Mouse (Mus musculus) midbrain, embryonic 16.5 days (tissue): ENCODE results near the gene Tmprss9. TPM values are rescaled to one million over a fixed set of nuclear protein-coding genes. Genes with fewer than 3 reads are reported as not detected.

ENCODE experiments used
- ATAC-seq: fragments of 200-750 bp; cut with Nextera tagmentation; 2 replicates; pipeline ENCODE4 v1.8.0; 2017; ENCODE audit warnings: moderate TSS enrichment
- H3K27ac ChIP-seq: fragments of 300-500 bp; sonication (generic); 2 replicates; pipeline ENCODE4 v1.5.1; 2014; ENCODE audit warnings: mild to moderate bottlenecking, low read length, mixed read lengths
- H3K27me3 ChIP-seq: fragments of 300-500 bp; sonication (generic); 2 replicates; pipeline ENCODE4 v1.6.1; 2014; ENCODE audit warnings: low read depth, low read length, mixed read lengths; ENCODE audit not compliant: control insufficient read depth, insufficient read depth
- H3K36me3 ChIP-seq: fragments of 300-500 bp; sonication (generic); 2 replicates; pipeline ENCODE4 v1.6.1; 2014; ENCODE audit warnings: mild to moderate bottlenecking, low read length, moderate library complexity, mixed read lengths; ENCODE audit not compliant: control insufficient read depth, insufficient read depth
- H3K4me1 ChIP-seq: fragments of 300-500 bp; sonication (generic); 2 replicates; pipeline ENCODE4 v1.6.1; 2014; ENCODE audit warnings: mild to moderate bottlenecking, low read length, mixed read lengths; ENCODE audit not compliant: control insufficient read depth, insufficient read depth
- H3K4me2 ChIP-seq: fragments of 300-500 bp; sonication (generic); 2 replicates; pipeline ENCODE4 v1.6.1; 2014; ENCODE audit warnings: mild to moderate bottlenecking, low read length, mixed read lengths
- H3K4me3 ChIP-seq: fragments of 300-500 bp; sonication (generic); 2 replicates; pipeline ENCODE4 v1.5.1; 2014; ENCODE audit warnings: low read depth, mild to moderate bottlenecking, low read length, moderate library complexity, mixed read lengths
- H3K9ac ChIP-seq: fragments of 300-500 bp; sonication (generic); 2 replicates; pipeline ENCODE4 v1.6.1; 2014; ENCODE audit warnings: low read depth, low read length, mixed read lengths
- H3K9me3 ChIP-seq: fragments of 300-500 bp; sonication (generic); replicated peaks from 2 replicates; pipeline ENCODE4 v1.6.1; 2014; ENCODE audit warnings: mild to moderate bottlenecking, low read length, mixed read lengths; ENCODE audit not compliant: control insufficient read depth, poor library complexity, severe bottlenecking
- WGBS: fragments of 180-500 bp; shearing (Covaris S2); extraction: QIAGEN DNeasy Blood & Tissue Kit; methylation state at CpG from one replicate; pipeline ENCODE4 v1.1.7; 2014; 5-methylcytosine and 5-hydroxymethylcytosine counted together
- polyA plus RNA-seq: library from polyadenylated mRNA; unstranded; fragments of >200 nt; fragmentation: Nextera tagmentation; extraction: Ambion mirVana; gene quantifications from 2 replicates; pipeline ENCODE4 v1.2.1, GENCODE M21; 2015

The Tmprss9 gene
- polyA plus RNA-seq, 1 experiment from 2014 or later: 0.10 TPM

DNA sequence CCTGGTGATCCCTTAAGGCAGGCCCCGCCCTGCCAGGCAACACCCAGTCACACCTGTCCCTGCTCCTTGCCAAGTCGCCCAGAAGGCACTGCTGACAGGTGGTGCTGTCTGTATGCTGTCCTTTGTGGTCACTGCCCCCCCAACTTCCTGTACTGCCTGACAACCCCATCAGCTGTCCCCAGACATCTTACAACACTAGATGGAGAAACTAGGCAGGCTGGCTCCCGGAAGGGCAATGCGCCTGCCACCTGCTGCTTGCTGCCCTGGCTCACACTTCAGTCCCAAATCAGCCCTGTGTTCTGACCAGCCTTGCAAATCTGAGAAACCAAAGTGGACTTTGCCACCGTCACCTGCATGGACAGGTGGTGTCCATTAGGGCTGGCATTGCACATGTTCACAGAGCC, 42.6 kb downstream of the Tmprss9 start:
- WGBS: 94% methylated on average over 5 of the region's 5 CpGs
- peaks cover 15% of the 10 kb centered on the region for H3K36me3 ChIP-seq

DNA sequence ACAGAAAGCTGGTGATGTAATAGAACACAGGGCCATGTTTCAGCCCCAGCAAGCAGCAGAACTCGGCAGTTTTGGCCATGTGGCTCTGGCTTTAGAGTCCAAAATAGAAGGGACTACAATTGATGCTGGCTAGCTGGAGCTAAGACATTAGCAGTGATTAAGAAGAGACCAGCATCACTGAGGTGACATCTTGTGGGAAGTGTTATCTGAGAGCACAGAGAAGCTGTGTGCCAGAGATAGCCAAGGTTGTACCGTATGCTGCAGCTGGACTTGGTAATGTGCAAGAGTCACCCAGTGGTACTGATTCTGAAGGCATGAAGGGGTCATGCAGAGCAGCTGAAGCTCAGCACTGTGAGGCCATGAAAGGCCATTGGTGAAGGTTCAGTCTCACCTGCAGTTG, 43.6 kb downstream of the Tmprss9 start:
- WGBS: 88% methylated on average over 2 of the region's 2 CpGs
- H3K4me3 ChIP-seq: no peak overlapping the region
- no peak for ATAC-seq

More for the DNA sequence above, 42.6 kb downstream of the Tmprss9 start:
- no peak overlapping the region for H3K4me3 ChIP-seq
- no peak for ATAC-seq
- H3K4me1 ChIP-seq: peaks cover 17% of the 10 kb centered on the region
- no peak overlapping the region for H3K4me2 ChIP-seq
- no peak overlapping the region for H3K9ac ChIP-seq
- H3K27me3 ChIP-seq: no peaks in the 10 kb centered on the region
- H3K27ac ChIP-seq: no peak overlapping the region
- H3K9me3 ChIP-seq: no peaks in the 10 kb centered on the region

DNA sequence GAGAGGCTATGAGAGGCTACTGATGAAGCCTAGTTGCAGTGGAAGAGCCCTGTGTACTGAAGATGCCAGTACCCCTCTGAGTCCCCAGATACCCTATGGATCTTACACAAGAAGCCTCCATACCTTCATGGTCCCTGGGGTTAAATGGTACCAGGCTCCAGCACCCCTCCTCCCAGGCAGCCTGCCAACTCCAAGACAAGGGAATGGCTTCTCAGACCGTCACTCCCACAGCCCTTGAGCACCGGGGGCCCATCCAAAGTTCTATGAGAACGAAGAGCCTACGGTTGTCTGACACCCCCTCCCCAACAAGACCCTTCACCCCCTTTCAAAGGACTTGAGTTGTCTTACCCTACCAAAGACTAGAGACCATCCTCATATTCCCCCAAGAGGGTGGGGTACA, 44.1 kb downstream of the Tmprss9 start:
- Histone ChIP-seq H3K9me3 (no peaks in the 10 kb centered on the region), H3K4me3 (no peak overlapping the region), H3K4me2 (no peak overlapping the region), H3K4me1 (peaks cover 17% of the 10 kb centered on the region), H3K36me3 (peaks cover 9% of the 10 kb centered on the region; the same call in 1 of the 2 replicates), H3K27me3 (no peaks in the 10 kb centered on the region), H3K27ac (no peak overlapping the region), H3K9ac (no peak overlapping the region)
- no peak for ATAC-seq
- 90% methylated on average over 4 of the region's 4 CpGs for WGBS

More for the DNA sequence above, 43.6 kb downstream of the Tmprss9 start:
- no peaks in the 10 kb centered on the region for H3K27me3 ChIP-seq
- no peak overlapping the region for H3K27ac ChIP-seq
- H3K4me2 ChIP-seq: no peak overlapping the region
- peaks cover 17% of the 10 kb centered on the region for H3K4me1 ChIP-seq
- no peak overlapping the region for H3K9ac ChIP-seq
- H3K36me3 ChIP-seq: peaks cover 9% of the 10 kb centered on the region; the same call in 1 of the 2 replicates
- no peaks in the 10 kb centered on the region for H3K9me3 ChIP-seq

DNA sequence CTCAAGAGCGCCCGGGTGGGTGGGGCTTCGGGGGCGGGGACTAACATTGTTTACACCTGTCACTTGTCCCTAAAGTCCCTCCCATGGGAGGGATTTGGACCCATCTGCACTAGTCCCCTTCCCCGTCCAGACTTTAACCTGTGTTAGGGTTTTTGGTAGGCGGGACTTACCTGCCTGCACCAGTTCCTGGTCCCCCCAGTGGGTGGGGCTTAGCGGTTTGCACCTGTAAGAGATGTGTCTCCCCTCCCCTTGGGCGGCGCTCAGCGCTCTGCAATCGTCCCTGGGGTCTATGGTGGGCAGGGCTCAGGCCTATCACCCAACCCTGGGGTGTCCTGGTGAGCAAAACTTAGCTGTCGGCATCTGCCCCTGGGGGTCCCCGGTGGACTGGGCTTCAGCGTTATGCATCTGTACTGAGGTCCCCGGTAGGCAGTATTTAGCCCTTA, 45.7 kb downstream of the Tmprss9 start:
- H3K27me3 ChIP-seq: no peaks in the 10 kb centered on the region
- H3K9me3 ChIP-seq: no peaks in the 10 kb centered on the region
- peaks cover 17% of the 10 kb centered on the region for H3K4me1 ChIP-seq
- peak overlapping the region; percentile 98 for H3K4me2 ChIP-seq
- H3K4me3 ChIP-seq: peak overlapping the region; percentile 92
- H3K36me3 ChIP-seq: peaks cover 5% of the 10 kb centered on the region; the same call in 1 of the 2 replicates
- 2% methylated on average over 15 of the region's 15 CpGs for WGBS
- ATAC-seq: peak; percentile 50
- peak overlapping the region; percentile 87 for H3K9ac ChIP-seq
- H3K27ac ChIP-seq: peak overlapping the region; percentile 87

DNA sequence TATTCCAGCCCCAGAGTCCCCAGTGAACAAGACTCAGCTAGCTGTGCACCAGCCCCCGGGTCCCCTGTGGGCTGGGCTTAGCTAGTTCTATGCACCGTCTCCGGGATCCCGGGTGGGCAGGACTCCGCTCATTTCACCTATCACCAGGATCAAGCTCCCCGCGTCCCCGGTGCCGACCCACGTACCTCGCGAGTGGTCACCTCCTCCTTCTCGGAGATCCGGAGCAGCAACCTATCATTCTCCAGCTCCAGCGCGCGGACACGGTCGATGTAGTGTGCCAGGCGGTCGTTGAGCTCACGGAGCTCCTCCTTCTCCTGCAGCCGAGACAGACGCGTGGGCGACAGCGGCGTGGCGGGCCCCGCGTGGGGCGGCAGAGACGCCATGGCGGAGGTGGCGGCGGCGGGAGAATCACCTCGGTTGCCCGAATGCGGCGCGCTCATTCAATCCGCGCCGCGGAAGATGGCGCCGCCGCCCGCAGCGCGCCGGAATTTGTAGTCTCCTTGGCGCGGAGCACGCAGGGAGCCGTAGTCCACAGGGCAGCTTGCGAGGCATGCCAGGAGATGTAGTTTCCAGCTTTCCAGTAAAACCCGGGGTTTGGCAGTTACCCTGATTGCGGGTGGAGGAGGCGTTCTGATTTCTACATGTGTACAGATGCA, 46.3 kb downstream of the Tmprss9 start, which contains the start of gene Lmnb2:
Gene Lmnb2 (minus strand): TSS at position 467 of the 656 bp plus-strand sequence.
- peak; percentile 86 for ATAC-seq
- under 1% methylated on average over 61 of the region's 61 CpGs for WGBS
- Histone ChIP-seq H3K9ac (peak within 1 kb of the TSS; percentile 87), H3K9me3 (no peaks in the 10 kb centered on the region), H3K4me2 (peak within 1 kb of the TSS; percentile 98), H3K27ac (peak within 1 kb of the TSS; percentile 87), H3K27me3 (no peaks in the 10 kb centered on the region), H3K4me1 (peaks cover 17% of the 10 kb centered on the region), H3K36me3 (peaks cover 5% of the 10 kb centered on the region; the same call in 1 of the 2 replicates), H3K4me3 (peak within 1 kb of the TSS; percentile 92)

DNA sequence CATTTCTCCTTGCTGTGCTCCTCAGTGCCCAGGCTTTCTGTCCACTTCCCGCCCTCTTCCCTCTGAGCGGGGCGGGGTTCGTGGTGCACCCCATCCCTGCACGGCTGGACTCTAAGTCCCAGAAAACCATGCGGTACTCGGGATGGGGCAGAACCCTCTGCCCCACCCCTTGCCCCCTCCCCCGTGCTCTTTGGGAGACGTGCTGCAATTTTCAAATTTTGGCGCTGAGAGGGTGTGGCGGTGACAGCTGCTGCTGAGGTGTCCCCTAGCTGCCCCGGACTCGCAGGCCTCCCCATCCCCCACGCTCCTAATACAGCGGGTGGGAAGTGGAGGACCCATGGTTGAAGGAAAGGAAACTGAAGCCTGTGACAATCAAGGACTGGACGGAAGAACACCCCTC, 50.3 kb downstream of the Tmprss9 start:
- Histone ChIP-seq H3K36me3 (no peaks in the 10 kb centered on the region), H3K4me3 (peak overlapping the region; percentile 20), H3K27me3 (no peaks in the 10 kb centered on the region), H3K9ac (peak overlapping the region; percentile 17; the same call in 1 of the 2 replicates), H3K4me1 (peaks cover 5% of the 10 kb centered on the region), H3K4me2 (peak overlapping the region; percentile 35), H3K27ac (no peak overlapping the region), H3K9me3 (no peaks in the 10 kb centered on the region)
- no peak for ATAC-seq
- 5% methylated on average over 16 of the region's 16 CpGs for WGBS

DNA sequence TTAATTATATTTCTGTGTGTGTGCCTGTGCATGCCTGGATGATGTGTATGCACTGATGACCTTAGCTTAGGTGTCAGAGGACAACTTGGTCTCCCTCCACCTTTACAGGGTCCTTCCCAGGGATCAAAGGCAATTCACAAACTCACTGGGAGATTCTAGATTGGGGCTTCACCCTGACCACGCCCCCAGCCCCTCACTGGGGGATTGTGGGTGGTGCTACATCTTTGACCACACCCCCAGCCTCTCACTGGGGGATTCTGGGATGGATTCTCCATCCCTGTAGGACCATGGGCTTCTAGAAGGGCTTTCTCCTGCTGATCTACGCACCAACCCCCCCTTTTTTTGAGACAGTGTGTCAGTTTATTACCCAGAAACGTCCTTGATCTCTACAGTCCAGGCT, 53.8 kb downstream of the Tmprss9 start:
- Histone ChIP-seq H3K9ac (no peak overlapping the region), H3K27me3 (0 out of 2 replicates have a peak, but pooled peaks cover under 1% of the 10 kb centered on the region), H3K4me1 (peaks cover 14% of the 10 kb centered on the region), H3K9me3 (no peaks in the 10 kb centered on the region), H3K4me2 (no peak overlapping the region), H3K4me3 (no peak overlapping the region), H3K36me3 (no peaks in the 10 kb centered on the region), H3K27ac (no peak overlapping the region)
- no peak for ATAC-seq
- WGBS: 54% methylated on average over 3 of the region's 3 CpGs

DNA sequence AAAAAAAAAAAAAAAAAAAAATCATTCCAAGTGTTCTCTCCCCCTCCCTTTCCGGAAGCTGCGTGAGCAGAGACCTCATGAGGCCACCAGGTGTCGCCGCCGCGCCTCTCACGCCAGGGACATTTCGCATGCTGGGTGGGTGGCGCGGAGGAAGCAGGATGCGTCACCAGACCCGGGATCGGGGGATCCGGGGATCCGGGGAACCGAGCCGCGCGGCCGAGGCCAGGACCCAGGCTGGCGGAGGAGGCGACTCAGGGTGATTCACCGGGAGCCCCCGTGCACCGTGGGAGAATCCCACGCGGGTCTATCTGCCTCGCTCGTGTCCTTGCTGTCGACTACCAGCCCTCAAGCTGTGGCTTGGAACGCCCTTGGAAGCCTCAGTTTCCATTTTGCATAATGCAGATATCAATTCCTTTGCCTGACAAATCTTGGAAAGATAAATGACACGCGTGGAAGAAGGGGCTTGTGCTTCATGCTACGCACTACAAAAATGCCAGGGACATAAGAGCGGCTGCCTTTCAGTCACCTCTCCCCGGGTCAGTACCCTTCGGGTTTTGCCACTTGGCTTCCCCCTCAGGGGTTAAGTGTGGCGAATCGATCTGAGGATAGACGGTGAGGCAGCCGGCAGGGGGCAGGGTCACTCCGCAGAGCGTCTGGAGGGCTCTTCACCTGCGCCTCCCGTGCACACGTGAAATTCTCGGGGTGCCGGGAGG, 57.1 kb downstream of the Tmprss9 start:
- peaks cover 32% of the 10 kb centered on the region for H3K4me1 ChIP-seq
- peak overlapping the region; percentile 93 for H3K4me2 ChIP-seq
- H3K4me3 ChIP-seq: peak overlapping the region; percentile 55
- ATAC-seq: peak; percentile 43; the same call in 1 of the 2 replicates
- peak overlapping the region; percentile 65 for H3K27ac ChIP-seq
- H3K27me3 ChIP-seq: peaks cover 24% of the 10 kb centered on the region
- H3K36me3 ChIP-seq: no peaks in the 10 kb centered on the region
- peak overlapping the region; percentile 78 for H3K9ac ChIP-seq
- no peaks in the 10 kb centered on the region for H3K9me3 ChIP-seq
- WGBS: under 1% methylated on average over 46 of the region's 48 CpGs
